Mouse (Mus musculus): ENCODE results near the gene Mical3. TPM values are rescaled to one million over a fixed set of nuclear protein-coding genes. Genes with fewer than 3 reads are reported as not detected.
A peak's percentile ranks its signal among the peaks of the same experiment; 100 is the strongest.

Gene Mical3
- total RNA-seq, 2 experiments from 2014 or later = 75.0 to 80.8 TPM

DNA sequence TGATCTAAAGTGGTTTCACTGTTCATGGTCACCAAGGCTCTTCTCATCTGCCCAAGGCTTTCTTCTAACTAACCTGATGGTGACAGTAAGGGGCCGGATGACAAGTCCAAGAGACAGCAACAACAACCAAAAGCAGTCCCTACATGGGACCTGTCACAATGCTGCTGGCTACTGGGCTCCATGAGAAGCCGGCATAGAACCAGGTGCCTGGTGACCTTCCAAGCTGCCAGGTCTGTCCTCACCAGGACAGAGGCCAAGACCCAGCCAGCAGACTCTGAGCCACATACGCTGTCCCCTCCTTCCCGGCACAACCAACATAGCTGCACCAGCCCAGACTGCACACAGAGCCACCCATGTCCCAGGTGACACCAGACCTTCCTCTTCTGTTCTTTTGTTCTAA is 112.7 kb downstream of the Mical3 start:
- DNase-seq (ENCODE audit: low spot score in 2 of 2) = no peak

DNA sequence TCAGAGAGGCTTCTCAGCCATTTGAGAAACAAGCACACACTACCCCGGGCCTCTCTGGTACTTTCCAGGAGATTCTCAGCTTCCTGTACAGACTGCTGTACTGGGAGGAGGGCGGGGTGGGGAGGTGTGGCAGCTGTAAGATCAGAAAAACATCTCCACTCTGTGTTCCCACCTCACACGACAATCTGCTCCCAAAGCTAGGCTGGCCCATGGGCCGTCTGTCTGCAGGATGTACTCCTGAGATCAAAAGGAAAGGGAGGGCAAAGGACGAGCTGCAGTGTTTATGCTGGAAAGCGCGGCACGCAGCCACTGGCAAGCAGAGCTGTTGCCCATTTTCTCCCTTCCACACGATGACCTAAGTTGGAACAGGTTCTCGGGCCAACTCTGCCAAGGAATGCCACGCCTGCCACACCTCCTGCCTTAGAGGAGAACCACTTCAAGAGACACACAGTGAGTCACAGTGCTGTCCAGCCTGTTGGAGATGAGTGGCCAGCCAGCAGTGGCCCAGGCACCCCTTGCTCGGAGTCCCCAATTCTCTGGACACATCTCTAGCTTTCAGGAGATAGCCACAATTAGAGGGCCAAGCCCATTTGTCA is 113.3 kb downstream of the Mical3 start:
- no peak for DNase-seq (ENCODE audit: low spot score in 2 of 2)

DNA sequence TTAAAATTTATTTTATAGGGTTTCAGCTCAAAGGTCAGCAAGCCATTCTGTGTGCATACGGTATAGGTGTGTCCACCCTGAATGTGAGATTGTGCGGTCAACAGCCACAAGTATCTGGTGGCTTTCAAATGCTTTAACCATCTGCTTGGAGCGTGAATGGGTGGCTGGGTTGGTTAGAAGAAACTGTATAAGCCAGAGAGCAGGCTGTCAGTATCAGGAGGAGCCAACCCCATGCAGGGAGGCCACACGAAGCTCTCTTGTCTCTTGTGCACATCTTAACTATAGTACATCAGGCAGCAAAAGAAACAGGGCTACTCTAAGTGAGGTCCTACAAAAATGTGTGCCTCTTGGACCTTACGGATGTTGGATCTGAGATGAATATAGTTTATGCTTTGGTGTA is 114.7 kb downstream of the Mical3 start:
- no peak for DNase-seq (ENCODE audit: low spot score in 2 of 2)

DNA sequence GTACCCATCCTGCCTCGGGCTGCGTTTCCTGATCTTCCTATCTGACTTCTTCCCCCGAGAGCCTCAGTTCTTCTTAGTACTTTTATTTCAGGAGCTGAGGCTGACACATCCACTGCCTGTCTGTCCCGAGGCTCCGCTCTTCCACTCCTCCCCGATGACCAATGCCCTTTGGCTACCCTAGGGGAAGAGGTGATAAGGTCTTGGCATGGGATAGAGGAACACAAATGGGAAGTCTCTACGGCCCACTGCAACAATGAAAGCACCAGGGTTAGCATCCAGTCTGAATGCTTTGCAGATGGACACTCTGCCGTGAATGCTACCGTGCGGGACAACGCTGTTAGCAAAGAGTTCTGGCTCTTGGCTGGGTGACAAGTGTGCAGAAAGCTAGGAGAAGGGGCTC is 116.5 kb downstream of the Mical3 start:
- DNase-seq (ENCODE audit: low spot score in 2 of 2) = no peak

DNA sequence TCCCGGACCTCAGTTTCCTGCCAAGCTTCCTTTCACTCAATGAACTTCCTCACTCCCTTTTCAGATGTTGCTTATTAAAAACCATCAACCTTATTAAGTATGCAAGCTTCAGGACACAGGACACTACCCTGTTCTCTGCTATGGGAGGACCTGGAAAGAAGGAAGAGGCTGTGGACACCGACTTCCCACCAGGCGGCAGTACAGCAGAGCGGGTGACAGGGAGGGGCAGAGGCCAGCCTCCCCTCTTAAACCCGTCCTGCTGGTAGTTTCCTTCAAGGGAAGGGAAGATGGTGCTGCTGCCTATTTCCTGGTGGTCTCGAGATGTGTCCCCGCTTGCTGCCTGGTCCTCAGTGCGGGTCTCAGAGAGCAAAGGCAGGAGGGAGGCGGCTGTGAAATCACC is 117.0 kb downstream of the Mical3 start:
- no peak for DNase-seq (ENCODE audit: low spot score in 2 of 2)

DNA sequence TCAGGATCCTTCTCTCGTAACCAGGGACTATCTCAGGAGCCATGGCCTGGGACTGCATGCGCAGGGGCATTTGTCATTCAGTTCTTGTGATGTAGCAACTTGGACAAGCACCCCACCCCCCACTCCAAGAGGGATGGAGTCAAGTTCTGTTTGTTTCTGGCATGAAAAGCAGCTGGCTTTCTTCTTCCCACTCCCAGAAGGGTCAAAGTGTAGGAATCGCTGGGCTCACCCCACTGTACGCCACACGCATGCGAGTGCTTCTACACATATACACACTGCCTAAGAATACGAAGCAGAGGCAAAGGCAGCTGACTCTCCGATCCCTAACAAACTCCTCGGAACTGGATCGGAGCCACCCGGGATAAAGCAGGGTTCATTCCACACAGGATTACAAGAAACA is 119.1 kb downstream of the Mical3 start:
- DNase-seq (ENCODE audit: low spot score in 2 of 2) = no peak

DNA sequence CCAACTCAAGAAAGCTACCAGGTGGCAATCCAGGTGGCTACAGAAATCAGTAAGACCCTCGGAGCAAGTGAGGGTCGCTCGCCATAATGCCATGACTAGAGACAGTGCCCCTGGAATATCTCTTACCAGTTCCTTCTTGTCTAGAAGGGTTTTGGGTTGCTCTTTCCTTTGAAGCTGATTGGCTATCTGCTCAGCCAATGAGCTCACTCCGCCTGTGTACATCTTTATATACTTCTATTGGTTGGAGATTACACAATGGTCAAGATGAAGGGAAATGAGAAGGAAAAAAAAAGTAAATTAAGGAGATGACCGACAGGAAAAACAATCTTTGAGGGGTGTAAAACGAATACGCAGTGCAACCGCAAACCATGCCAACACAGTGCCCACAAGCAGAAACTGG is 121.1 kb downstream of the Mical3 start:
- DNase-seq (ENCODE audit: low spot score in 2 of 2) = no peak

DNA sequence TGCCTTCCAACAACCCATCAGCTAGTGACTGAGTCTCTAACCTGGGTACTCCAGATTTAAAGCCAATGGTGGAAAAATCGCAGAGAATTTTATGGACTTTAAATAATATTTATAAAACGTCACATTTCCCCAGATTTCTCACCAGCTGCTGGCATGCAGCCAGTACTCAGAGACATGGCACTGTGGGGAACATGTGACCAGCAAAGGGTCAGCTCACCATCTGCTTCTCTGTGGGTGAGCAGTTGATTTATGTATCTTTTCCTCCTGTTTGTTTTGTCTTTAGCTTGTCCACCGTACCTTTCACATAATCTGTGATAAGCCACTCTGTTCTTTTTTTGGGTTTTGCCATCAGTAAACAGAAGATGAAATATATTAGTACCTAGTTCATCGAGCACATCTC is 125.8 kb downstream of the Mical3 start:
- DNase-seq (ENCODE audit: low spot score in 2 of 2) = no peak

DNA sequence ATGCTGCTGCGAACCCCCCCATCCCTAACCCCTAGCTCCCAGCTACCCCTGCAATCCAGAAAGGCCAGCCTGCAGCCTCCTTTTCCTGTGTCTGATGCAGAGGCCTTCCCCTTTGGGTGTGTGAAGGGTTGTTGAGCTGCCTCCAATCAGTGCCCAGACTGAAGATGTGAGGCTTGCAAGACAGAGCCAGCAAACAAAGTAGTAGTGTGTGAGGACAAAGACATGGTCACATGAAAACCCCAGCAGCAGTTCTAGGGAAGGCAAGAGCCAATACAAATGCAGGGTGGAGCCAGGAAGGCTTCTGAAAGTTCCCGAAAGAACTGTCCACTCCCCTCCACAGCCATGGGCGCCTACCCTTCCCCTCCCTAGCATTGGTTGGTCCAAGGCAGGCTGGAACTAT is 127.8 kb downstream of the Mical3 start:
- no peak for DNase-seq (ENCODE audit: low spot score in 2 of 2)

DNA sequence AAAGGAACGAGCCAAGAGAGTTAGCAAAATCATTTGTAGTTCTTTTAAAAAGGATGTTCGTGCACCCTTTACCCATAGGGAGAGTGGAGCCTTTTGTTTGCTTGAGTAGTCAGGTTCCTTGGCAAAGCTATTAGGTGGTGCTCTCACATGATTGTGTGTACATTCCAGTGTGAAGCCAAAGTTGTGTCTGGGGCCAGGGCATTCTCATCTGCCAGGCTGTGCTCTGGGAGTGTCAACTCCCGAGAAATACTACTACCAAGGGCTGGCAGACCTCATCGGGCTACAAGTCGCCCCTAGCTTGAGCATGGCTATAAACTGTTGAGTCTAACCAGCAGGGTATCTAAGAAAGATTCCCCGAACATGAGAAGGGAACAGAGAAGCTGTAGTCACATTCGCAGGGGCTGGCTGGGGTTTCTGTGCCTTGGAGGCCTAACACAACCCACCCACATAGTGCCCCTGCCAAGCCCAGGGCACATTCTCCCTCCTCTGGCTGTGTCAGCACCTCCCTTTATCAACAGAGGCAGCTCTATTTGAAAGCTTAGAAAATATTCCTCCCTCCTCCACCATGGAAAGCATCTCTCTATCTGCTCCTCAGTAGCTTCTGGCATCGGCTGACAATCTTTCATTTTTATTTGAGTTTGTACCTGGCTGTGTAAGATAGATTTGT is 130.8 kb downstream of the Mical3 start:
- no peak for DNase-seq (ENCODE audit: low spot score in 2 of 2)

DNA sequence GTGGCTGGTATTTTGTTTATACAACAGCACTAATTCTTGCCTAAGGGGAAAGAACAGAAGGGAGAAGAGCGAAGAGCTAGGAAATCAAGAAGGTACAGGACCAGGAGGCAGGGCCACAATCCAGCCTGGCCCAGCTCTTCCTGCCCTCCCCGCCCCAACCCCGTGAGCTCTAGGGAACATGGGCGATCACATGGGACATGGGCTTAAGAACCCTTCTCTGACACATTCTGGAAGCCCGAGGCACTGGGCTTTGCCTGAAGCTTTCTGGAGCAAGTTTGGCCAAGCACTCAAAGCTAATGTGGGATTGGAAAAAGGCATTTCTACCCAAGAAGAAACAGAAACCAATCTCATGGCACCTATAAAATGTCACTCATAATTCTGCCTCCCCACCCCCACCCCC is 131.7 kb downstream of the Mical3 start:
- DNase-seq (ENCODE audit: low spot score in 2 of 2) = no peak

DNA sequence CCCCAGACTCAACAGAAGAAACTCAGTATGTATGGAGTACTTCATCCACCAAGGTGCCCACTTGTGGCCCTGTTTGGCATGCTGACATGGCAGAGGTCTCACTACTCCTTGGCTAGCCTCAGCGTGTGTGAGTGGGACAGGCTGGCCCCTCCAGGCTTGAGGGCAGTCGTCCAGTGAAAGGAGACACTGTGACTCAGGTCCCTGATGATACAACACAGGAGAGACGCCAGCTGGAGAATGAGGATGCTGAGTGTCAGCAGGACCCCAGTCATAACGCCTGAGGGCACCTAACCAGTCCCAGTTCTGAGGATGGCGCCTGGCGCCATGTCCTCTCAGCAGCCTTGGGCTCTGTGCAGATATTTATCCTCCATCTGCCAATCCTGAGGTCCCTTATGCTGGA is 134.2 kb downstream of the Mical3 start:
- DNase-seq (ENCODE audit: low spot score in 2 of 2) = no peak

DNA sequence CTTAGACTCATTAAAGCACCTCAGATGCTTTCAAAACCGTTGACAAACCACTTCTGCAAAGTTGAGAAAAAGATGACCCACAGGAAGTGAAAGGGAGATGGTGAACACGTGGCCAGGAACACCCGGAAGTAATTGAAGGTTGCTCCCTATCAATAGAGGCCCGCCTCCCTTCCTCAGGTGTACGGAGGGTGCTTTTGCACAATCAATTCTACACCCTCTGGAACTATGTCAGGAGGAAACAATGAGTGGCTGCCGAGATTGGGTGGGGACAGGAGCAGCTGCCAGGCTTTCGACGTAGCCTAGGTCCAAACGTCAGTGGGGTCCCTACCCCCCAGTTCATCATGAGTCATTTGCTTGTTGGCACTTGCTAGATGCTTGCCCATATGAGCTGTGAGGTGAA is 135.3 kb downstream of the Mical3 start:
- no peak for DNase-seq (ENCODE audit: low spot score in 2 of 2)

DNA sequence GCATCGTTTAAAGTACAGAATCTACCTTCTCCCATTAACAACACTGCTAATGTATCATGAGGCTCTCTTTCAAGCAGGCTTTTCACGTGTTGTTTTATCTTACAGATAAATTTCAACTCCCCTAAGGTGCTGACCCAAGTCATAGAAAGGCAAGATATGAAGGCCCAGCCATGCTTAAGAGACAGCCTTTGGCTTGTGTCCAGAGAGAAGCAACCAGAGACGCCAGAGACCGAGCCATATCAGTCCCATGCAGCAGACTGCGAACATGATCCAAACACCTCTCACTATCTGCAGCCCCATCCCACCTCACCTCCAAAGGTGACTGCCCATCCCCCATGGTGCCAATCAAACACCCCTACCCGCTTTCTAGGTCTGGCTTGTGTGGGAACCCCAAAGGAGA is 138.9 kb downstream of the Mical3 start:
- DNase-seq (ENCODE audit: low spot score in 2 of 2) = no peak

DNA sequence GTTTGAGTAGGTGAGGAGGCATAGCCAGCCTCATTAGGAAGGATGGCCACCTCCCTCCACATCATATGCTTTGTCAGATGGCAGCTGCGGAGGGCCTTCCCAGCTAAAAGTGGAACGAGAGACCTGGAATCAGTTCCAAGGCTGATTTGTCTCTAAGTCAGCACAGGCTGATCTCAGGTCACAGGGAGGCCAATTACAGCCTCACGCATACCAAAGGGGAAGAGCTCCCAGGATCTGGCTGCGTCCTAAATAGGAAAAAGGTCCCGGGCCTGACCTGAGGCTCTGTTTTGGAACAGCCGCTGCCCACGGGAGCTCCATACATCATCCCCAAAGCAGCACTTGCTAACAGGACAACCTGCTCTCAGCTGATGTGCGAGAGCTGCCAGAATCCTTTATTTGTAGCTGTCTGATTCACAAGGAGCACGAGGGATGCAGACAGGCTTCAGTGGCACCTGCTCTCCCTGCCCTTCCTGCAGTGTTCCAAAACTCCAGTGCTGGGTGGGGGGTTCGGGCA is 143.2 kb downstream of the Mical3 start:
- DNase-seq (ENCODE audit: low spot score in 2 of 2) = peak in 1 of 2 experiments; percentile 37

DNA sequence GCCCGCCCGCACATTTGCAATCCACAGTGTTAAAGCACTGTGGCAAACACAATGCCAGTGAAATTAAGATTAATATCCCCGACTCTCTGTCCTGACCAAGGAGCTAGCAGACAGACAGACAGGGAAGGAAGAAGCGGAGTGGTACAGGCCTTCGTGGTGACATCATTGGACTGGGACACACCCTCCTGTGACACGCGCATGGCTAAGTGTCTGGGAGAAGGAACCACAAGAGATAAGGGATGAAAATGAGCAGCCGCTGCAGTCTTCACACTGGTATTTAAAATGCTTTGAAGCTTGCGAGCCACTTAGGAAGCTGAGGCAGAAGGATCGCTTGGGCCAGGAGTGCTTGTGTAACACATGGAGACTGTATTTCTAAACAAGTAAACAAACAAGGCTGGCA is 143.6 kb downstream of the Mical3 start:
- DNase-seq (ENCODE audit: low spot score in 2 of 2) = no peak

DNA sequence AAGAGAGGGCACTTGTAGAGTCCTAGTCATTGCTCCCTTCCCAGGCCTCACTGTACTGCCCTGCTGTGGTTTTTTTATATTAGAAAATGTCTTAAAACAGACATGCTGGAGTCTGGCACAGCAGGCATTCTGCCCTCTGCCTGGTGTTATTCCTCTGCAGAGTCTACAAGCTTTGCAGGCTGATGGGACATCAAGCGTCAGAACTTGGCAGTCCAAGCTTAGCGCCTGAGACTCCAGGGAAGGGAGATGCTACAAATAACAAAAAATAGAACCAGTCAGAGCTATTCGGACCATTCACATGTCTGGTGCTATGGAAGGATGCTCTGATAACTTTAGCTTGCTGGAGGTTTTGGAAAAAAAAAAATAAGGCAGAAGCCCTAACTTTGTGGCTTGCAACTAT is 144.6 kb downstream of the Mical3 start:
- DNase-seq (ENCODE audit: low spot score in 2 of 2) = no peak

DNA sequence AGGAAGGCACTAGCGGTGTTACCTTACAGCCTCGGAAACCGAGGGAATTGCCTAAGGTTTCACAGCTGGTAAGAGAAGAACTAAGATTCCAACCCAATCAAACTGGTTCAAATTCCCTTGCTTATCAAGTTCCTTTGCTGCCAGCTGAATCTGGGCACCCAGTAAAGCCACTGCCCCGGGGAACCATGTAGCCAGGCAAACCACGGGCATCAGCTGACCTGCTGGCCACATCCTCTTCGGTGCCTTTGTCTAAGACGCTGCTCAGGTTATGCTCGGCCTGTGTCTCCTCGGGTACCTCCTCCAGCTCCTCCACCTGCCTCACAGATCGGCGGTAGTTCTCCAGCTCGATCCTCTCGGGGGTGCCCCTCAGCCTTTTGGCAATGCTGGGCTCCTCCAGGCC is 148.5 kb downstream of the Mical3 start:
- DNase-seq (ENCODE audit: low spot score in 2 of 2) = no peak

DNA sequence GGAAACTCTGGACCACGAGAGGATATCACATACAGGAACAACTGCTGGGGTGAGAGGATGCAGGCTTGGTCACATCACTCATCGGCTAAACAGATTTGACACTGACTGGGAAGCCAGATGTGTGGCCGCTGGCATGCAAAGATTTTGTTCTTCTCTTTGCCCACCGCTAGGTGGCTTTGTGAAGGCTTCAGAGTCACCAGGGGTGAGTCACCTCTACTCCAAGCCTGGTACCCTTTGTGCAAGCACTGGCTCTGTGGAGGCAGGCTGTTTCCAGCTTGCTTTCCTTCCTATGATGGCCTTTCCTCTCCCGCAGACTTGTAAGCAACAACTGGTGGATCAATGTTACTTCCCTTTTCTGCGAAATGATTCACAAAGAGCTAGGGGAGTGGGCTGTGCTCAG is 149.3 kb downstream of the Mical3 start:
- DNase-seq (ENCODE audit: low spot score in 2 of 2) = no peak

DNA sequence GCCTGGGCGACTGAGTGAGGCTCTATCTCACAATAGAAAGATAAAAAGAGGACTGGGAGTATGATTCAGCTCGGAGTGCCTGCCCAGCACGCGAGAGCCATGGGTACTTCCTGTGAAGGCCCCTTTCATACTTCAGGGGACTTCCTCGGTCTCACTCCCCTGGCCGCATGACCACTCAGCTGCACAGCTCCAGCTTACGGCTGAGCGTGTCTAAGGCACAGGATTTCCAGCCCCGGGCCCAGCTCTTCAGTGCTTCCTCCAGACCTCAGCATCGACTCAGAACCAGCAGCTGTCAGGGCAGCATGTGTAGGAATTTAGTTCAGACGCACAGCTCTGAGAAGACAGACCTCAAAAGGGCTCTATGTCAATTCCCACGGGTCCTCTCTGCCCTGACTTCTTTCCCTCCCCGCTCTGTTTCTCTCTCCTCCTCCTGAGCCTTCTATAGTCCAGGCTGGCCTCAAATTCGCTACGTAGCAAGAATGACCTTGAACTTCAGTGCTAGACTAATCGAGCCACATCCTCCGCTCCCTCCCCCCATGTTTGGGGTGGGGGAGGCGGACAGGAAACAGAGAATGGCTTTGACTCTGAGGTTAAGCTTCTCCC is 152.7 kb downstream of the Mical3 start:
- no peak for DNase-seq (ENCODE audit: low spot score in 2 of 2)

DNA sequence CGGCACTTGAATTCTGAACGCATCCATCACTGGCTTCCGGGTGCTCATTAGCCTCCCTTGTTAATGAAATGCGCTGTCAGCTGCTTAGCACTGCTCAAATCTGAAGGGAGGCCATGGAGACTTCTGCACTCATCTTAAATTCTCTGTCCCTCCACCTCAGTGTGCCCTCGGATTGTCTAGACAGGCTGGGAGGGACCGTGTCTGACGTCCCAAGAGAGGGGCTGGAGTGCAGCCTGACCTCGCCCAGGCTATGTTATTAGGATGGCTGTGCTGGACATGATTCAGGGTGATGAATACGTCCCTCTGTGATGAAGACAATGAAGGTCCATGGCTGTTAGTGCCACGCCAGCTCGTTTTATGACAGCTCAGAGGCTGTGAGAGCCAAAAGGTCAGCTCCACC is 153.8 kb downstream of the Mical3 start:
- peak in 1 of 2 experiments; percentile 37 for DNase-seq (ENCODE audit: low spot score in 2 of 2)

DNA sequence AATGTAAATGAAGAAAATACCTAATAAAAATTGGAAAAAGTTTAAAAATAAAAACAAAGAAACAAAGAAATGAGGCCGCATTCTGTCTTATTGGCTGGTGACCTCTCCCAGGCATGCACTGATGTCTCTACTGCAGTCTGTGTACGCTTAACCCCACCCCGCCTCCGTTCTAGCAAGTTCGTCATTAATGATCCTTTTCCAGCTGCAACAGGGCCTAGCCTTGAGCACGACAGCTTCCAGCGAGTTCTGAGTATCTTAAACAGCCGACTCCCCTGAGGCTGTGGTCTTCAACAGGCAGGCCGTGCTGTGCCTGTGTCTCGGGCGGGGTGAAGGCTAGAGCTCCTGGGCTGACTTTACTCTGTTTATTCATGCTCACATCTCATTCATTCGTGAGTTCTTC is 154.7 kb downstream of the Mical3 start:
- no peak for DNase-seq (ENCODE audit: low spot score in 2 of 2)
